Mouse (Mus musculus) mesoderm, embryonic 11.5 days (tissue): ENCODE results near the gene Scn8a.

Experiments
- DNase-seq: peaks from one replicate; pipeline ENCODE4 v3.0.0-alpha.2; 2012; ENCODE audit warnings: low read depth, low spot score

Gene Scn8a

GRCm38 (mm10) chr15:101039651-101040050 lies 170.0 kb downstream of the Scn8a start:
- DNase-seq = no peak

DNA sequence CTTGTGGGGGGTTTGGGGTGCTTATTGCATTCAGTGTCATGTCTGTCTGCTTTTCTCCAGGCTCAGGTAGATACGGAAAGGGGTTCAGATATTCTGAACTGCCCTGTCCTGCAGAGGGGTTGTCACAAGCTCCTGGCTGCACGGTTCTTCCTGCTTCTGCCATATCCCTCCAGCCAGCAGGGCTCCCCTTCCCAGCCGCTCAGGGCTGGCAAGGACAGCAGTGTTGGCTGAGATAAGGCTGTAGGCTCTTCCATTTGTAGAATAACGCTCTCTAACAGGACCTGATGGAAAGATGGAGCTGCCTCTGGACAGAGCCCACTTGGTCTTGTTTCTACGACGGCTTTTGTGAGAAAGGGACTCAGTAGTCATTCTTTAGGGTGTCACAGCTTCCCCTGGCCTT lies 172.3 kb downstream of the Scn8a start:
- no peak for DNase-seq

DNA sequence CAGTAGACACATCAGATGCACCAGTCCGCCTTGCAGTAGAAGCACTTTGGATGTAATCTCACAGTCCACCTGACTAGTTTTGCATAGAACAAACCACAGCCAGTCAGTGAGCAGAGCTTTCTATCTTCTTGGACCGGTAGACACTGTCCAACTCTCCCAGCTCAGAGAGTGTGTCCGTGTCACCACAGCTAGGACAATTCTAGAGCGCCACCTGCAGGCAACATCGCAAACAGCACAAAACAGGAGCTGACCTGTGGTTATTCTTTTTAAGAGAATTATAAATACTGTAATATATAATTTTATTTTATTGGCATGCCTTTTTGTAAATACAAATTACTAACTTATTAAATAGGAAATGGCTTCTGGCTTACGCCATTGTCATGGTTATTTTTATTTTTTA lies 173.0 kb downstream of the Scn8a start:
- DNase-seq = peak; percentile 73

- no peak for DNase-seq
These were observed 174.9 kb downstream of the Scn8a start for GRCm38 (mm10) chr15:101044531-101044930.

GRCm38 (mm10) chr15:101046039-101046526 lies 176.4 kb downstream of the Scn8a start:
- no peak for DNase-seq

GRCm38 (mm10) chr15:101046527-101047193 lies 177.0 kb downstream of the Scn8a start:
- DNase-seq = no peak

GRCm38 (mm10) chr15:101047194-101047555 lies 177.5 kb downstream of the Scn8a start, which contains the start of gene Gm47841:
Gene Gm47841 (minus strand): TSS chr15:101047397.
- DNase-seq = no peak

GRCm38 (mm10) chr15:101048338-101048896 lies 178.8 kb downstream of the Scn8a start:
- no peak for DNase-seq

GRCm38 (mm10) chr15:101051869-101052268 lies 182.2 kb downstream of the Scn8a start:
- DNase-seq = no peak

DNA sequence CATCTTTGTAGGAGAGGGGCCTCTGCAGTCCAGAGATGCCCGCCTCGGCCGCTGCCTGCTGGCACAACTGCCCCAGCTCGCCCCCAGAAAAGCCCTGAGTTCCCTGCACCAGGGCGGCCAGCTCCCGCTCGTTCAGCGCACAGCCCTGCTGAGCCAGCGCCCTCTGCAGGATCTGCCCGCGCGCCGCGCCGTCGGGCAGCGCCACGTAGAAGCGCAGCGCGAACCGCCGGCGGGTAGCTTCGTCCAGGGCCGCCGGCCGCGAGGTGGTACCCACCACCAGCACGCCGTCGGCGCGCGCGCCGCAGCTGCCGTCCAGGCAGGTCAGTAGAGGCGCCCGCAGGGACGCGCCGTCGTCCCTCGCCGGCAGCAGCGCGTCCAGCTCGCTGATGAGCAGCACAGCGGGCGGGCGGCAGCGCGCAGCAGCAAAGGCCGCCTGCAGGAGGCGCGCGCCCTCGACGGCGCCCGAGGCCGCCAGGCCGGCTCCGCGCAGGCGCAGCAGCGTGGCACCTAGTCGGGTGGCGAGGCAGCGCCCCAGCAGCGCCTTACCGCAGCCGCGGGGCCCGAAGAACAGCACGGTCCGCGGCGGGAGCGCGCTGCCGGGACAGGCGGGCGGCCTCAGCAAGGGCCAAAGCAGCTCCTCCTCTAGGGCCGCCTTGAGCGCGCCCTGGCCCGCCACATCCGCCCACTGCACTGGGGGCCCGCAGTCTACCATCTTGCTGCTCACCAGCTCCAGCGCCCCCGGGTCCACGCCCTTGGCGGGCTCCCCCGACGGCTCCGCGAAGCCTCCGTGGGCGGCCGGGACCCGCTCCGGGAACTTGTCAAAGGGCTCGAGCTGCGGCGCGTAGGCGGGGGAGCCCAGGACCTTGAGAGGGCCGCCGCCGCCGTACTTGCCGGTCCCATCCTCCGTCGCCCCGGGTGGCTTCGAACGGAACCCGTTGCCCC lies 183.2 kb downstream of the Scn8a start:
- DNase-seq = peak; percentile 79

GRCm38 (mm10) chr15:101053832-101054459 lies 184.3 kb downstream of the Scn8a start:
- DNase-seq = no peak

DNA sequence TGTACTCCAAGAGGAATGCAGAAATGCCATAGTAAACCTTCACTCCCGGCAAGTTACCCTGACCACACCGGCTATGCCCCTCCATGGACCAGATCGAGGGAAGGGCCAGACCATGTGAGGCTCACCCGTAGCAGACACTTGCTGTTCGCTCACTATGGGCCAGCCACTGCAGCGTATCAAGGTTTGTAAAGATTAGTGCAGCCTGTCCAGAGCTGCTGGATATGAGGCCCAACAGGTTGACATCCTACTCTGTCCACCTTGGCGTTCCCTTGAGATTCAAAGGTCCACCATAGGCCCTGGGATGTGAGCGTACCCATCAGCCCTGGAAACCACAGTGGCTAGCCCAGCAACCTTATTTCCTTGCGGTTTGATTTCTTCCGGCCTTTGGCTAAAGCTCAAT lies 184.9 kb downstream of the Scn8a start:
- DNase-seq = no peak

GRCm38 (mm10) chr15:101056225-101056624 lies 186.6 kb downstream of the Scn8a start:
- DNase-seq = peak; percentile 82

DNA sequence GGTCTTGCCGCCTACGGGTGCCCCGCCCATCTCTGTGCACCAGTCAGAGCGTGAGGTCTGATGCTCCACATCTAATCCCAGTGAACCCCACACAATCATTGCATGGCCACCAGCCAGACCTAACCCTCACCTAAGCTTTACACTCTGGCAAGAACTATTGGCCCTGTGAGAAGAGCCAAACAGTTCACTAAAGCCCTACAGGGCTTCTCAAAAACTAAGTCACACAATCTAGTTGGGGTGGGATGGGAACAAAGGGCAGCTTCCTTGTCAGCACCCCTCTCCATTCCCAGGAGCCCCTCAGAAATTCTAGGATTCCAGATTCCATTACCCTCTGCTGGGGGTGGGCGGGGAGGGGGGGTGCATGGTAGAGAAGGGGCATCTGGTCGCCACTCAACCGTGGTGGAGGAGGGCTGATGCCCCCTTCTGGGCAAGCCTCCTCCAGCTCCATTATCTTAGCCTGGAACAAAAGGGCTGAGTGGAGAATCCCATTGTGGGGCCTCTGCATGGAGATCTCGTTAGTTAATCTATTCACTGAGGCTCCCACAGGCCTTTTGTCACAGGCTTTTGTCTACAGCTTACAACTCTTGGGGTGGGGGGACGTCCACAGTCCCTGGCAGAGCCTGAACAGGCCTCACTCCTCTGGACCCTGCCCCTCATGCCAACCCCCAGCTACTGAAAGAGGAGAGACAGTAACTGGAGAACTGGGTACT lies 190.1 kb downstream of the Scn8a start:
- no peak for DNase-seq

GRCm38 (mm10) chr15:101060280-101060852 lies 190.7 kb downstream of the Scn8a start:
- no peak for DNase-seq

DNA sequence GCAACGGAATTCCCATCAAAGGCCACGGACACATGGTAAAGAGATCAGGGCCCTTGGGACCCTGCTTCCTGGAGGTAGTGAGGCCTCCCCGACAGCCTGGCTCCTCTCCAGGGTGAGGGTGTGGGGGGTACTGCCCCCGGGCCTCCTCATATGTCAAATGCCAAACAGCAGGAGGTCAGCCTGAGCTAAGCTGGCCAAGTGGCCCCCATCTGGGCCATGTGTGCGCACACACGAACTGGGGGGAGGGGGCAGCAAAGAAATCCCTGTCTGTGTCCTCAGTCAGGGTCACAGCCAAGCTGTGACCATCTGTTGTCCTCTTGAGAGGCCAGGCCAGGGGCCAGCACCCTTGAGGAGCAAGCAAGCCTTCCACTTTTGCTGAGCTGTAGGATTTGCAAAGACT lies 195.4 kb downstream of the Scn8a start:
- peak; percentile 63 for DNase-seq

DNA sequence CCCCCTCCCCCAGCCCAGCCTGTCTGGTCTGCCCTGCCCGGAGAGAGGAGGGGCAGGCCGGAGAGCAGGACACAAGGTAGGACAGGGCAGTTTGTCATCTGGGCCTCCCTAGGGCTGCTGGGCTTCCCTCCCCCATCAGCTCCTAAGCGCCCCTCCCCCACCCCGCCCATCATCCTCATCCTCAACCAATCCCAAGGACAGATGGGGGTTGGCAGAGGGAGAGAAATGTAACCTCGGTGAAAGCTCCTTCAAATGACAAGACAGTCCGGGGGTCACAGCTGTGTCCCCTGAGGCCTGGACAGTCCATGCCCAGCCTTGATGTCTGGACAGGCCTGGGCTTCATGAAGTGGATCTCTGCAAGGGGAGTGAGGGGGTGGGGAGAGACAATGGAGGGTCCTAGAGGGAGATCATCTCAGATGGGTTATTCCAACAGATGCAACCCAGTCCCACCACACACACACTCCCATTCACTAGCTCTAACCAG lies 196.7 kb downstream of the Scn8a start:
- DNase-seq = peak; percentile 76

DNA sequence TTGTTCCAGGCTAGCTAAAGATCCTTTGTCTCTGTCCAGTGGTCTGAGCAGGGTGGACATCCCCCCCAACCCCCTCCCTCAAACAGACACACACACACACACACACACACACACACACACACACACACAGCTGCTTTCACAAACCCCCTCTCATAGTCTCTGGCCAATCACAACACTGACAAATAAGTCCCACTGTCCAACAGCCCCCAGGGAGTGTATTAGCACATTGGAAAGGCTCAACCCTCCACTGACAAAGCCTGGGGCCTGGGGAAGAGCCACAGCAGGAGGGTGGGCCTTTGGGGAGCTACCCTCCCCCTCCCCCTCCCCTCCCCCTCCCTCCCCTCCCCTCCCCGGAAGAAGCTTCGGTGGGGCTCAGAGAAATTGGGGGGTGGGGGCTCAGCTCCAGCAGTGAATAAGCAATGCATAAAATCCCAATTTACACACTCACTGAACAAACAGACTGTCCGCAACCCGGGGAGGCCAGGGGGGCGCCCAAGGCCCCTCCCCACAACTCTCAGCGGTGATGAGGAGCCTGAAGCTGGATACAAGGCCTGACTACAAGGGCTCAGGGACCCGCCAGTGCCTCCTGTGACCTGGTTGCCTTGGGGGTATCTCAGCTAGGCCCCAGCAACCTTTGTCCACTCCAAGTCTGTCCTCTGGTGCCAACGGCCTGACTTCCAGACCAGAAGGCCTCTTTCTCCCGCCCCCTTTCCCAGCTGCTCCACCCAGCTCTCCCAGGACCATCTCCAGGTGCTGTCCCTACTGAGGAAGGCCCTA lies 197.4 kb downstream of the Scn8a start:
- DNase-seq = no peak

- no peak for DNase-seq
These were observed 198.4 kb downstream of the Scn8a start for GRCm38 (mm10) chr15:101068029-101068428.

DNA sequence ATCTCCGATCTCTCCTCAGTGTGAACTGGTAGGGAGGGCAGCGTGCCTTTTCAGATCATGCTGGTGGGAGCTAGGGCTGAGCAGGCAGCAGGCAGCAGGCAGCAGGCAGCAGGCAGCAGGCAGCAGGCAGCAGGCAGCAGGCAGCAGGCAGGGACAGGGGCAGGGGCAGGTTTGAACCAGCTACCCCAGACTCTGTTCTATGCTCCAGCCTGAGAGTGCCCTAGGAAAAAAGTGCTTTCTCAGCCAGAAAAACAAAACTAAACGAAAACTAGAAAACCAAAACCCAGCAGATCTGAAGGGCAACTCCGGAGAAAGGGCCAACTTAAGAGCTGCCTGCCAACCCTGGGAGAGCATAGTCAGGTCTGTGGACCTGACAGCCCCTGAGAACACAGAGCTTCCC lies 199.0 kb downstream of the Scn8a start:
- no peak for DNase-seq
